Mouse (Mus musculus) large intestine, adult 2 months (tissue): ENCODE results near the gene Crhr2. TPM values are rescaled to one million over a fixed set of nuclear protein-coding genes. Genes with fewer than 3 reads are reported as not detected.

Experiments
- DNase-seq: peaks from one replicate; pipeline ENCODE4 v3.0.0-alpha.2; 2012; ENCODE audit warnings: low read depth, low spot score
- WGBS: fragments of 180-500 bp; shearing (Covaris S2); methylation state at CpG from one replicate; pipeline ENCODE4 v1.1.7; 2018; 5-methylcytosine and 5-hydroxymethylcytosine counted together
- polyA plus RNA-seq: library from polyadenylated mRNA; depleted of rRNA; stranded (reverse); fragments of >200 nt; gene quantifications from 2 replicates; pipeline ENCODE4 v1.2.3, GENCODE M21; 2012

Gene Crhr2
- polyA plus RNA-seq, 1 experiment = 0.48 TPM

- 42% methylated on average over 6 of the region's 6 CpGs for WGBS
Measured at GRCm38 (mm10) chr6:55130631-55131030, 2.2 kb downstream of the Crhr2 start.

DNA sequence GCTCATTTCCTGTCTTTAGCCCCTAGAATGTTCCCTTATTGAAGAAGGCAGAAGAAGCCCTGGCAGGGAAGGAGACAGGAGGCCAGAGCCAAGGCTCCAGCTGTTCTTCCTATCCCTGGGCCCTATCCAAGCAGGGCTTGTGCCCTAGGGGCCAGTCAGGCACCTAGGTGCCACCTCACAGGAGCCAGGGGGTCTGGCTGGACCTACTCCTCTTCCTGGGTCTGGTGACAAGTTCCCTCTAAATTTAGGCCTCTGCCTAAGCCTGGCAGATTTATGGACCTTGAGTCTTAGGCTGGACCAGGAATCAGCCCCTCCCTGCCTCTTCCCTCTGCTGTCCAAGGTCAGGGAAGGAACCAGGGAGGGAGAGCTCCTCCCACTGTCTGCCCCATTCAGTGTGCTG lies 4.4 kb downstream of the Crhr2 start:
- no peak for DNase-seq

More at GRCm38 (mm10) chr6:55130631-55131030, 2.2 kb downstream of the Crhr2 start:
- no peak for DNase-seq

GRCm38 (mm10) chr6:55126576-55126975 lies 6.2 kb downstream of the Crhr2 start:
- no peak for DNase-seq
- WGBS = 73% methylated on average over 5 of the region's 5 CpGs

GRCm38 (mm10) chr6:55123056-55123455 lies 9.8 kb downstream of the Crhr2 start:
- DNase-seq = no peak
- WGBS = 22% methylated on average over 4 of the region's 4 CpGs

DNA sequence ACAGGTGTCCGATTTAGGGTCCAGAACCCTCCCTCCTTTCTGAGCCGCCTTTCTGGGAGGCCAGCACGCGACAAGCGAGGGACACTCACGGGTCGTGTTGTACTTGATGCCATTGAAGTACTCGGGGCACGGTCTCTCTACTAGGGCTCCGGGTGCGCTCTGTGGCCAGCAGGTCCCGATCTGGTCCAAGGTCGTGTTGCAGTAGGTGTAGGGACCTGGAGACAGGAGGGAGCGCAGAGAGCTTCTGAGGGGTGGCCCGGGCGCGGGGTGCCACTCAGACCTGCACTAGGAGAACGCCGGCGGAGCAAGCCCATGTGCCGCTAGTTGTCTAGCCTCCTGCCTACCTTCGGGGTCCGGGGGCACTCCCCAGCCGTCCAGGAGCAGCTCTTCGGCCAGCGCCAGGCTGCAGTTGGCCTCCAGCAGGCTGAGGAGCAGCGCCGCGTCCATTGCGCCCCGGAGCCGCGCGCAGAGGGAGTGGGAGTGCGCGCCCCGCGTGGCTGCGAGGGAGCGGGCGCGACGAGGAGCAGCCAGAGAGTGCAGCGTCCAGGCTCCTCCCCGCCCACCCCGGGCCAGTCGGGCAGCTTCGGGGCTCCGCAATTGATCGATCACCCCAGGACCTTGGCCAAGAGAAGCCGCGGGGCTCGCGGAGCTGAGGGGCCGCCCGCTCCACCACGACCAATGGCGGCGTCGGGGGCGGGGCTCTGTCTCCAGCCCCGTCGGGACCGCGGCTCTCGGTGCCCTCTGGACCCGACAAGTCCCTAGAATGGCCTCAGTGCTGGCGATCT lies 15.3 kb downstream of the Crhr2 start:
- DNase-seq = no peak
- WGBS = 2% methylated on average over 68 of the region's 68 CpGs

DNA sequence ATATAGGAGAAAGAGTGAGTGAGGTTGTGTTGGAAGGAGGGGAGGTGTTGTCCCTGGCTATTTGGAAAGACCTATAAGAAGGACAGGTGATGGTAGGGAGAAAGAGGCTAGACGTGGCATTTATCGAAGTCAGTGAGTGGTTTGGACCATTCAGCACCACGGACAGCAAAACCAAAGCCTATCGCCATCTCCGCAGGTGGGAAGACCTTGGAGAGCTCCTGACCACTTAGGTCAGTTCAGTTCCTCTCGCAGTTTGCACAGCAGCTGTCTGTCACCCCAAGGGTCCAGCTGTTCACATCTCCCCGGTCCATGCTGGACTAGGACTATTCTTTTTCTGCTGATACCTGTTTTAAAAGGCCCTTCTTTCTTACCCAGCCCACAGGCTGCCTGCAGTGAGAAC lies 24.5 kb downstream of the Crhr2 start:
- WGBS = 11% methylated on average over 7 of the region's 7 CpGs
- no peak for DNase-seq

DNA sequence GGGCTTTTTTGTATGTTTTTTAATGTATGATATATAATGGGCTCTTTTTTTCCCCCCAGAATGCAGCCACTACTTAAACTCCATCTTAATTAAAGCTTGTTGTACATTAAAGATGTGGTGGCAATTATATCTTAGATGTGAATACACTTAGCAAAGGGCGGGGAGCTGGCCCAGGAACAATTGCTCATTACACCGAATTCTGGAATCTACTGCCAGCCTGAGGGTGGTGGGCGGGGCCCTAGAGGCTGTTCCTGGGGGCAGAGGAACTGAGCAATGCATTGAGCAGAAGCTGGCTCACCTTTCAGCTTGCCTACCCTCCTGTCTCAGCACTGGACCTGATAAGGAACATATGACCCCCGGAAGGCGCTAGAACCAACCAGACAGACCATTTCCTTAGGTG lies 34.2 kb downstream of the Crhr2 start:
- DNase-seq = no peak
- 56% methylated on average over 5 of the region's 5 CpGs for WGBS

DNA sequence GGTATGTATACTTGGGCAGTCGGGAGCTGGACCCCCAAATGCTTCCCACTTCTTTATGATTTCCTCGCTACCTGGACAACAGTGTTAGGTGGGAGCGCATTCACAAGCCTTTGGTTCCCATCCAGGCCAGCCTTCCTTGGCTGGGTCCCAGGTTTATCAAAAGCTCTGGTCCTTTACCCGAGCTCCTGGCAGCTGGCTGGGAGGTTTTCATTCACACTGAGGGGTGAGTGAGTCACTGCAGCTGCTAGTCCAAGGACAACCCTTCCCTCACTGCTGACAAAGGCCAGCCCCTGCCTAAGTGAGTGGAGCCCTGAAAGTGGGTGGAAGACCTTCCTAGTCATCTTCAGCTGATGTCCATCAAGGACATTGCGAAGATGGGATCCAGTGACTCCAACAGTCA lies 34.8 kb downstream of the Crhr2 start:
- DNase-seq = no peak

GRCm38 (mm10) chr6:55093431-55094146 lies 39.2 kb downstream of the Crhr2 start:
- WGBS = 49% methylated on average over 6 of the region's 6 CpGs

More for the DNA sequence above, 34.8 kb downstream of the Crhr2 start:
- 57% methylated on average over 5 of the region's 5 CpGs for WGBS

DNA sequence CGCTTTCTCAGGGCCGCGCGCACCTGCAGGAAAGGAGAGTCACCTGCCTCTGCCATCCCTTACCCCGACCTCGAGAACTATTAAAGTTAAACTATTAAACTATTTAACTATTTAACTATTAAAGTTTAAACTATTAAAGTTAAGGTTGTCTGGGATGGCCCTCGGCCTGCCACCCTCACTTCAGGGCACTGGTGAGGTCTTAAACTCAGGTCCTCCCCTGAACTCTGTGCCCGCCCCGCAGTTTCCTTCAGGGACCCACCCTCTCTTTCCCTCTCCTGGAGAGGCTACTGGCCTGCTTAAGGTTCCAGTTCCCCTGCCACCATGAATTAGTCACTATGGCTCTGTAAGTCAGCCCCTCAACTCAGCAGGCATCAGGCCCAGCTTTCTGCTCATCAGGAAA lies 41.4 kb downstream of the Crhr2 start:
- 85% methylated on average over 9 of the region's 9 CpGs for WGBS
- no peak for DNase-seq

More at GRCm38 (mm10) chr6:55093431-55094146, 39.2 kb downstream of the Crhr2 start:
- no peak for DNase-seq

- 31% methylated on average over 4 of the region's 4 CpGs for WGBS
- DNase-seq = no peak
Measured at GRCm38 (mm10) chr6:55090639-55091038, 42.2 kb downstream of the Crhr2 start.

GRCm38 (mm10) chr6:55087355-55087754 lies 45.5 kb downstream of the Crhr2 start:
- DNase-seq = no peak
- WGBS = 51% methylated on average over 4 of the region's 4 CpGs

DNA sequence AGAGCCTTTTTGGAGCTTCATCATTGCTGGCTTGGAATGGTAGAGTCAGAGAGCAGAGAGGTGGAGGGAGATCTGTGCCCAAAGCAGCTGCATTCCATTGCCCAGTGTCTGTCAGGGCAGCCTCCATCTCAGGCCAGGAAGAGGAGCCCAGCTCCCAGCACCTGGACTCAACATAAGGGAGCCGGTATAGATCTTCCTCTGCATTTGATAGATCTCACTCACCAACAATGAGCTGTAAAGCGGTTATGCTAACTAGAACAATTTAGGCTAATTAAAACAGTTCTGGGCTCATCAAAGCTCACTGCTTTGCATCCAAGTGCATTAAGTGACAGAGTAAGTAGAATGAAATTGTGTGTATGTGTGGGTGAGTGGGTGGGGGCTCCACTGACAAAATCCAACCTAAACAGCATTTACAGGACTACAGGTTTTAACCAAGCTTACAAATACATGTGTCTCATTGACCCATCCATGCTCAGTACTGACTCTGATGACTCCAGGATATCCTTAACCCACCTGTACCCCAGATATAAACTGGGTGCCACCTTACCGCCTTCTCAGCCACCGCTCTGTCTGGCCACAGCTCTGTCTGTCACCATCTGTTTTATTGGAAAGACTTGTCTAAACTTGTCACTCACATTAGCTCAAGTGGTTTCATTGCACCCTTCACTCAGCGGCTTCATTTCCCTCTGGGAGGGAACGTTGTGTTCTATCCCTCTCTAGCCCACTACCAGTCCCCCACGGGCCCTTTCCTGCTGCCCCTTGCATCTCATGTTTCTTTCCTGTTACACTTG lies 50.4 kb downstream of the Crhr2 start:
- WGBS = 74% methylated on average over 7 of the region's 7 CpGs
- no peak for DNase-seq

DNA sequence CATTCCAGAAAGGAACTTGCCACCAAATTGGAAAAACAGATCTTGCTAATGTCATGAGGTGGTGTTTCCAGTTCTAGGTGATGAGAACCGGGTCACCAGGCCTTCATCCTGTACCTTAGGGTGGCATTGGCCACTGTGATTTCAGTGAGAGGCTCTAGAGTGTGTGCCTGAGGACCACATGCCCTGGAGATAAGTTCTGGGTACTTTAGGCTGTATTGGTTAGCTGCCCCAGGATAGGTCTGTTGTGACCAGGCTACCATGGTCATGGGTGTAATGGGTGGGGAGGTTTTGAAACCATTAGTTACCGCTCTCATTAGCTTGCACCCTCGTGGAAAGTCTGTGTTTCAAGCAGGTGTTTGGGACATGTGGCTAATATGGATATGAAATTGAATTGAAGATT lies 51.4 kb downstream of the Crhr2 start:
- 81% methylated on average over 3 of the region's 3 CpGs for WGBS
- DNase-seq = no peak

- DNase-seq = no peak
- 73% methylated on average over 4 of the region's 4 CpGs for WGBS
Measured at GRCm38 (mm10) chr6:55076561-55077255, 56.1 kb downstream of the Crhr2 start.

GRCm38 (mm10) chr6:55065903-55066302 lies 66.9 kb downstream of the Crhr2 start:
- 86% methylated on average over 2 of the region's 2 CpGs for WGBS
- no peak for DNase-seq

DNA sequence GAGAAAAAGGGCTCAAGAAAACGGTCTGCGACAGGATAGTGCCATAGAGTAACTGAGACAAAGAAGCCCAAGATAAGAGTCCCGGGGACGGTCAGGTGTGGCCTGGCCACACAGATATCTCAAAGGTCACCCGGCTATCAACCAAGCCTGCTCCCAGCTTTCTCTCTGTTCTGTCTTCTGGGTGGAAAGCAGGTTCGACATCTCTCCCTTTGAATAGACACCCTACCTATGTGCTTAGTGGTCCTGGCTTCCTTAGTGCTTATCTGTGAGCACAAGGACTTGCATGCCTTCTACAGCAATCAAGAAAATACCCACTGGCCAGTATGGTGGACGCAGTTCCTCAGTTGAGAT lies 68.4 kb downstream of the Crhr2 start:
- WGBS = 95% methylated on average over 7 of the region's 7 CpGs
- no peak for DNase-seq

DNA sequence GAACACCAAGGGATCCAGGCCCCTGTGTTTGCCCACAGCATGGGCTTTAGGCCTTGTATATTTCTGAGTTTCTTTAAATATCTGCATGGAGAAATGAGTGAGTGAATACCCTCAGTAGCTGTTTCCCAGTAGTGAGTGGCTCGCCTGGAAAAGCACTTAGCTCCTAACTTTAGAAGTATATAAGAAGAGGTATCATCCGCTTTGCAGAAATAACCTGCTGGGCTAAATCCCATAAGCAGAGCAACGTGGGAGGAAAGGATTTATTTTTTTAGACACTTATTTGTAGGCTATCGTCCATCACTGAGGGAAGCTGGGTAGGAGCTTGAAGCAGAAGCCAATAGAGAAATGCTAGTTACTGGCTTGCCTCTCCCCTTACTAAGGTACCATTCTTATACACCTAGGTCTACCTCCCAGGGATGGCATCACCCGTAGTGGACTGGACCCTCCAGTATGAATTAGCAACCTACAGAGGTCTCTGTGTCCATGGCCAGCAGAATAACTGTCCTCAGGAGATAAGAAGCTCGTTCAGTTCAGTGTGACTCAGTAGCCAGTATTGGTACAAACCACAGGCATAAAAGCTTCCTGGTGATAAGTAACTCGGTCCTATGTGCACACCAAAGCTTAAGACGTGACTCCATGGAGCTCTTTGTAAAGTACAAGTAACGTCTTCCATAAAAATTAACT lies 68.9 kb downstream of the Crhr2 start:
- WGBS = 89% methylated on average over 9 of the region's 9 CpGs
- DNase-seq = no peak

DNA sequence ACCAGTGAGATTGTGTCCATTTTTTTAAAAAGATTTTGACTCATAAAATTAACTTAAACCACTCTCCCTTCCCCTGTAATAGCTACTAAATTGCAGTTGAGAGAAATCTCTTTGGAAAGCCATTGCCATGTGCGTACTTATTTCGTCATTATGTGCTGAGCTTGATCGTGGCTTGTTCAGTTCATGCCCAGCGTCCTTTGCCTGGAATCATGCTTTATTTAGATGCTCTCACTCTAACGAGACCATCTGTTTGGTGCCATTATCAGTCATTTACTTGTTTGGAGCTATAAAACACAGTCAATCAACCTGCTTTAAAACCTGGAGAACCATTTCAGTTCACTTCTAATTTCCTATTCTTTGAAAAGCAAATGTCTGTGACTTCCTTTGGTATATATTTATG lies 70.6 kb downstream of the Crhr2 start:
- 78% methylated on average over 5 of the region's 5 CpGs for WGBS
- no peak for DNase-seq
